Mouse (Mus musculus): ENCODE data around the gene Gnaq. TPM values are rescaled to one million over a fixed set of nuclear protein-coding genes. Genes with fewer than 3 reads are reported as not detected.

Gene Gnaq
- polyA plus RNA-seq, 1 experiment, result not detected

DNA sequence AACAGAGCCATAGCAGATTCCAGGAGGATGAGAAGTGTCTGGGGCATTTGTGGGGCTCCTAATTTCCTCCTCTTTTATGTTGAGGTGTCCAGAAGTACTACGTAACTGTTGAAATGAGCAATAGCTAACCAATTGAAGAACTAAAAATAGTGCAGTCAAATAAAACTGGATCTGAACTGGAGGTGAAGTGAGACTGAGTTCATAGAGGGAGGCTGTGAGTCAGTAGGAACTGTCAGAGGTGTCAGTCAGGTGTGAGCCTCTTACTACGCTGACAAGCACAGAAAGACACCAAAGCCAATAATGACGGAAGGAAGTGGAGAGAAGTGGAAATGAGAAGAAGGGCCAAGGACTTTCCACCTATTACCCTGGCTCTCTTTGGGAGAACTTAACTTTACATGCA is 48.6 kb downstream of the Gnaq start:
- Histone ChIP-seq H3K9me3 (ENCODE audit: control insufficient read depth, low read length) (no peaks in the 10 kb centered on the region), H3K36me3 (ENCODE audit: control insufficient read depth) (no peaks in the 10 kb centered on the region), H3K27me3 (ENCODE audit: control insufficient read depth) (no peaks in the 10 kb centered on the region), H3K4me3 (replicated peaks) (no peak overlapping the region), H3K4me1 (ENCODE audit: control insufficient read depth) (no peaks in the 10 kb centered on the region)
- TF ChIP-seq TAL1 (IDR thresholded peaks at IDR 0.05; ENCODE audit: low read length) (no peak), GATA1 (IDR thresholded peaks at IDR 0.05; ENCODE audit: low read length) (no peak)

DNA sequence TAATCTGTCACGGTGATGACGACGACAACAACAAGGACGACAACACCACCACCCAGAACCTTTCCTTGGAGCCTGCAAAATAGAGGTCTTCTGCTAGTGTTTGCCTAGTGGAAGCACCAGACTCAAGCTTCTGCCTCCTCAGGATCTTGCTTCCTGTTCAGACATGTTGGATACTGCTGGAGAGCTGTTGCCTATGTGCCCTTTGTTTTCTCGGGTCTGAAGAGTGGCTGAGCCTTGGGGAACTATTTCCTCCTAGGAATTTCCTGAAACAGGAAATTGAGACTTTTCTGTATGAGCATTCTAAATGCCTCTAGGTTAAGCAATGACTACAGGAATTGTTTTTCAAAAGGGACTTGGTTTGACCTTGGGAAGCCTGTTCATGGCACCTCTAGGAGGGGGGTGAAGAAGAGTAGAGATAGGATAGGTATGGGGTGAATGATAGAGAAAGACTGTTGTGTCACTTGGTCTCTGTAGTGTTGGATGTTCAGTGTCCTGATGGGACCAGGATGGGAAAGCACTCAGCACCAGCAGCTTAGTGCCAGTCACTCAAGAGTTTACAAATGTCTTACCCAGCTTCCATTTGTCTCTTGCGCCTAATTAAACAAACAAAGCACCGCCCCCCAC is 49.3 kb downstream of the Gnaq start:
- H3K9me3 ChIP-seq (ENCODE audit: control insufficient read depth, low read length), result no peaks in the 10 kb centered on the region
- no peak overlapping the region for H3K4me3 ChIP-seq (replicated peaks)
- H3K36me3 ChIP-seq (ENCODE audit: control insufficient read depth), result no peaks in the 10 kb centered on the region
- TF ChIP-seq TAL1 (IDR thresholded peaks at IDR 0.05; ENCODE audit: low read length), result no peak
- TF ChIP-seq GATA1 (IDR thresholded peaks at IDR 0.05; ENCODE audit: low read length), result no peak
- H3K4me1 ChIP-seq (ENCODE audit: control insufficient read depth), result no peaks in the 10 kb centered on the region
- no peaks in the 10 kb centered on the region for H3K27me3 ChIP-seq (ENCODE audit: control insufficient read depth)

DNA sequence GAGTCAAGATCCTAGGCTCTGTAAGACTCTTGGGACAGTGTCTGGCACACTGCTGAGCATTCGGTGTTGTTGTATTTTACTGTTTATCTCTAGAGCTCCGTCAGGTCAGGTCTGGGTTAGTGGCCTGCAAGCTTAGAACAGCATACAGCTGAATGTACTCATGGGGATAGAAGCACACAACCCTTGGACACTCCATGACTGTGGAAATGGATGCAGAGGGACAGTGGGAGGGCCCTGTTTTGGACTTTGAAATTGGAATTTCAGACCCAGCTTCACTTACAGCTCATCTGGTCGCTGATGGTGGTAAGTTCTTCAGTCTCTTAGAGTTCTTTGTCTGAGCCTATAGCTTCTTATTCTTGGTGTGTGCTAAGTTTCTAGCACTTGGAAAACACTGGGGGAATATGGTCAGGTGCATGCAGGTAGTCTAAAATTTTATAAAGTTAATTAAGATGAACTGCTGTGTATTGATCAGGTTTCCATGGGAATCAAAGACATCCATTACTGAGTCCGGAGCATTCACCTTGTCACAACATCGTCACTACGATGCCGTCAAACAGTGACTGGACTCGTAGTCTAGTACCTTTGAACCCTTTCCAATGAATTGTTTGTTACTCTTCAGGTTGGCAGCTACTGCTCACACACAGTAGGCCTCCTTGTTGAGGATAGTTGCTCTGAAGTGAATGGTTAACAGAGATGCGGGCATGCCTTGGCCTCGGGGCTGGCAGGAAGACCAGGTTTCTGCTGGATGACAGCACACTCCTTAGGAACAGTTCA is 51.1 kb downstream of the Gnaq start:
- Histone ChIP-seq H3K4me3 (replicated peaks) (no peak overlapping the region), H3K36me3 (ENCODE audit: control insufficient read depth) (no peaks in the 10 kb centered on the region), H3K9me3 (ENCODE audit: control insufficient read depth, low read length) (no peaks in the 10 kb centered on the region), H3K27me3 (ENCODE audit: control insufficient read depth) (no peaks in the 10 kb centered on the region), H3K4me1 (ENCODE audit: control insufficient read depth) (no peaks in the 10 kb centered on the region)
- TF ChIP-seq GATA1 (IDR thresholded peaks at IDR 0.05; ENCODE audit: low read length) (no peak), TAL1 (IDR thresholded peaks at IDR 0.05; ENCODE audit: low read length) (no peak)

DNA sequence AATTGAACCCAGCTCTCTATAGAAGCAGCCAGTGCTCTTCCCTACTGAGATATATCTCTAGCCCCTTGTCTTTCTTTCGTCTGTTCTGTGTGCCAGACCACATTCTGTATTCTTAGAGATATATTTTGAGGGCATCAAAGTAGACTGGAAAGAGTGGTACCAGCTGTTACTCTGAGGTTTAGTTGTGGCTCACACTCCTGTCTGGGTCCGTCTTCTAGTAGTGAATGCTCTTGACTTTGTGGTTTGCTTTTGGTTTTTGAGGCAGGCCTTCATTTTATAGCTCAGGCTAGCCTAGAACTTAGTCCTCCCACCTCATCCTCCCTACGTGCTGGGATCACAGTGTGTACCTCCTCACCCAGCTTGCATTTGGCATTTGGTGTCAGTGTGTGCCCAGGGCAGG is 54.4 kb downstream of the Gnaq start:
- Histone ChIP-seq H3K36me3 (ENCODE audit: control insufficient read depth) (no peaks in the 10 kb centered on the region), H3K27me3 (ENCODE audit: control insufficient read depth) (no peaks in the 10 kb centered on the region), H3K4me1 (ENCODE audit: control insufficient read depth) (no peaks in the 10 kb centered on the region), H3K9me3 (ENCODE audit: control insufficient read depth, low read length) (no peaks in the 10 kb centered on the region), H3K4me3 (replicated peaks) (no peak overlapping the region)
- no peak for TF ChIP-seq TAL1 (IDR thresholded peaks at IDR 0.05; ENCODE audit: low read length)
- TF ChIP-seq GATA1 (IDR thresholded peaks at IDR 0.05; ENCODE audit: low read length), result no peak

DNA sequence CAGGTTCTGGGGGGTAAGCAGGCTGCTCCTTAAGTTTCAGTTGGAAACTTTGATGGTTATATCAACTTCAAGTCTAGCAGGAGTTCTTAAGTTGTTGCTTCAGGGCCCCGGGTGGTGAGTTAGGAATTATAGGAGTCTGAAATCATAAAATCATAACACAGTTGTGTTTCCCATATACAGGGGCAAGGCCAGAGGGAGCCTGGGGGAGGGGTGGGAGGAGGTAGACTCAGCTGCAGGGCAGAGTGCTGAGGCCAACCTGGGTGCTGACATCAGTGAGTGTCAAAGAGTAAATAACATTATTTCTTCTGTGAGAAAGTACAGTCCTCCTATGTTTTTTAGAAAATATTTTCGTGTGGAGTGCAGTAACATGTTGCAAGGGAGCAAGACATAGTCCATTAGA is 55.3 kb downstream of the Gnaq start:
- Histone ChIP-seq H3K9me3 (ENCODE audit: control insufficient read depth, low read length) (no peaks in the 10 kb centered on the region), H3K4me3 (replicated peaks) (no peak overlapping the region), H3K27me3 (ENCODE audit: control insufficient read depth) (no peaks in the 10 kb centered on the region), H3K4me1 (ENCODE audit: control insufficient read depth) (no peaks in the 10 kb centered on the region), H3K36me3 (ENCODE audit: control insufficient read depth) (no peaks in the 10 kb centered on the region)
- TF ChIP-seq GATA1 (IDR thresholded peaks at IDR 0.05; ENCODE audit: low read length) (no peak), TAL1 (IDR thresholded peaks at IDR 0.05; ENCODE audit: low read length) (no peak)

DNA sequence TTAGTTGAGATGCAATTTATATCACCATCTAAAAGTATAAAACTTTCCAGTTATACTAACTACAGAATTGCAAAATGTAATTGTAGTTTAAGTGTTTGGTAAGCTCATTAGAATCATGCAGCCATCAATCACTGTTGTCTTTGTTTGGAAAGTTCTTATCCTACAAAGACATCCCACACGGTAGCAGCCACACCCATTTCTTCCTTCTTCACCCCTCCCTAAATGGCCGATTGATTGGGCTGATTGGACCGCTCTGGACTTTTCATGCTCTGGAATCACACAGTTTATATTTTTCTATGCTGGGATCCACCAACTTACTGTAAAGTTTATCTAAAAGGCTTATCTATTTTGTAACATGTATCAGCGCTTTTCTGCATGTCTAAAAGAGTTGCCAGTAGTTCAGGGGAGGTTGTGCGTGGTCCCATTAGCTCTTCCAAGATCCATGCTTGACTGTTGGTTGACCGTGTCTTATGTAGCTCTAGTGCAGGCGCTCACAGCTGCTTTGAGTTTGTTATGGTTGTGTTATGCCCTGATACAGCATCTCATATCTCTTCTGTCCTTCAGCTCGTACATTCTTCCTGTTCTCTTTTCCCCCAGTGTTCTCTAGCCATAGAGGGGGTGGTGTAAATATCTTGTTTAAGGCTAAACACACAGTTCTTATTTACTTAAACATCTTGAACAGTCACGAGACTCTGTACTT is 56.6 kb downstream of the Gnaq start:
- H3K4me3 ChIP-seq (replicated peaks), result no peak overlapping the region
- H3K27me3 ChIP-seq (ENCODE audit: control insufficient read depth), result no peaks in the 10 kb centered on the region
- H3K9me3 ChIP-seq (ENCODE audit: control insufficient read depth, low read length), result no peaks in the 10 kb centered on the region
- TF ChIP-seq GATA1 (IDR thresholded peaks at IDR 0.05; ENCODE audit: low read length) (no peak), TAL1 (IDR thresholded peaks at IDR 0.05; ENCODE audit: low read length) (no peak)
- no peaks in the 10 kb centered on the region for H3K4me1 ChIP-seq (ENCODE audit: control insufficient read depth)
- H3K36me3 ChIP-seq (ENCODE audit: control insufficient read depth), result no peaks in the 10 kb centered on the region

DNA sequence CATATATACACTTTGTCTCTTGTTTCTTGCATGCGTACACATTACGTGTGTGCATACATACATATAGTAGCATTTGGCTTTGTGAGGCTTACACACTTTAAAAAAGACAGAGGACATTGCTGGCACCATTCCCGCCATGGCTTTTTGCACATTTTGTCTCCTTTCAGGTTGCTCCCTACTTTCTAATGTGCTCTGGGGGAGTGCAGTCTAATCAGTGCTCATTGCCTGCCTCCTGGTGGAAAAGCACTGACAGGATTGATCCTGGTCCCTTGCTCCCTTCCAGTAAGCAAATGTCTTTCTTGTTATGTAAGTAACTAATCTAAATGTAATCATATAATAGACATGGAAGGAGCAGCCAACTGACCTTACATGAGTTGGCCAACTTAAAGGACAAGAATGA is 65.5 kb downstream of the Gnaq start:
- Histone ChIP-seq H3K36me3 (ENCODE audit: control insufficient read depth) (no peaks in the 10 kb centered on the region), H3K4me3 (replicated peaks) (no peak overlapping the region), H3K27me3 (ENCODE audit: control insufficient read depth) (no peaks in the 10 kb centered on the region), H3K9me3 (ENCODE audit: control insufficient read depth, low read length) (no peaks in the 10 kb centered on the region), H3K4me1 (ENCODE audit: control insufficient read depth) (no peaks in the 10 kb centered on the region; the same call in 1 of the 2 replicates)
- TF ChIP-seq TAL1 (IDR thresholded peaks at IDR 0.05; ENCODE audit: low read length) (no peak), GATA1 (IDR thresholded peaks at IDR 0.05; ENCODE audit: low read length) (no peak)

DNA sequence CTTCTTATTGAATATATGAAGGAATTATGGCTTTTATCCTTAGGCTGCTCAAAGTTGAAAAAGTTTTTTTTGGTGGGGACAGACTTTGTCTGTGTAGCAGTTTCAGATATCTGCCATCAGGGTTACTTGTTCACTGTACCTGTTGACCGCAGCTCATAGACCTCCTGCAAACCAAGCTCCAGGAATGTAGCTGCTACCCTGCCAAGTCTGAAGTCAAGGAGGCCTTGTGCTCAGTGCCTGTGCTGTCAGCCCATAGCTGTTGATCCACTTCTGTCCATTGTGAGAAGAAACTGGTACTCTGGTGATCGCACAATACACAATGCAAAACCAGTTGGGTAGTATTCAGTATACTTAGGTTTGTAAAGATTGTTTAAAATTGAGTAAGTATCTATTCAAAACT is 68.7 kb downstream of the Gnaq start:
- Histone ChIP-seq H3K36me3 (ENCODE audit: control insufficient read depth) (no peaks in the 10 kb centered on the region), H3K4me3 (replicated peaks) (no peak overlapping the region), H3K9me3 (ENCODE audit: control insufficient read depth, low read length) (no peaks in the 10 kb centered on the region), H3K27me3 (ENCODE audit: control insufficient read depth) (no peaks in the 10 kb centered on the region), H3K4me1 (ENCODE audit: control insufficient read depth) (no peaks in the 10 kb centered on the region; the same call in 1 of the 2 replicates)
- TF ChIP-seq GATA1 (IDR thresholded peaks at IDR 0.05; ENCODE audit: low read length) (no peak), TAL1 (IDR thresholded peaks at IDR 0.05; ENCODE audit: low read length) (no peak)

Measured in erythroblast, embryonic 14.5 days (primary cell).